Mouse (Mus musculus) hindlimb bud, embryonic 11.5 days (tissue): Measurements from ENCODE around the gene Nolc1.
A peak's percentile ranks its signal among the peaks of the same experiment; 100 is the strongest.

Experiments
- DNase-seq: peaks from one replicate; pipeline ENCODE4 v3.0.0-alpha.2; 2012; ENCODE audit warnings: low read depth, low spot score; ENCODE audit errors: extremely low spot score

Nolc1 gene

DNA sequence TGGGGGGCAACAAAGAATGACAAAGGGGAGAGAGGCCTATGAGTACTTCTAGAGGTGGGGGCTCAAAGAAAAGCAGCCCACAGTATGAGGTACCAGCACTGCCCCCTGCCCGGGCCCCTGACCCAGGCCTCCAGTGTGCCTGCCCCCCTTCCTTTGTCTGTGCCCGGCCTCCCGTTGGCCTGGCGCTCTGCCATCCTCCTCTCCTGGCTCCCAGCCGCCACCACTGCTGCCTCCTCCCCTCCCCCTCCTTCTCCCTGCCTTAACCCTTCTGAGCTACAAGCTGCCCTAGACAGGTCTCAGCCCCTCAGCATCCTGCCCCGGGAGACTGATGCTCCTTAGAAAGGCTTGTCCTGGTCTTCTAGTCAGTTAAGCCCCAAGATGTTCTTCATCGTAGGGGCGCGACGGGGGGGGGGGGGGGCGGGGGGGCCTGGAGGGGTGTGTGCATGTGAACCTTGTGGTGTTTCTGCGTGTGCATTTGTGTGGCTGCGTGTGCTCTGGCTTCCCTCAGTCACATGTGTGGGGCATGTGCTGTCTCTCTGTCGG lies 33.7 kb upstream of the Nolc1 start:
- no peak for DNase-seq

DNA sequence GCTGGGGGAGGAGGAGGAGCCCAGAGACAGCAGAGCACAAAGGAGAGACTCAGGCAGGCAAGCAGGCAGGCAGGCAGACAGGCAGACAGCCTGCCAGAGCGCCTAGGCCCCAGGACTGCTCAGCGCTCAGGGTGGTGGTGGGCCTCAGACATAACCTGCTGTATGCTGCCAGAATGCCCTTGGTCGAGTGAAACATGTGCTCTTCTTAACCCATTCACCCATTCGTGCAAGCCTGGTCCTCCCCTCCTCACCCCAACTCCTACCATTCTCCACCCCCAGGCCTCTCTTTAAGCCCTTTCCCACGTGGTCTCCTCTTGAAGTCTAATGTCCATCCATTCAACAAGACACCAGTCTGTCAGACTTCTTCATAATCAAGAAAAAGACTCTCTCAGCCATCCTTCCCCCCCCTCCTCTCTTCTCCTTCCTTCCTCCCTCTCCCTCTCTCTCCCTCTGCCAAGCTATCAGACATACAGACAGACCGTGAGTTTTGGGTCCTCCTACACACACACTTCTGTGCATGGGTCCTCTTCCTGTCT lies 33.1 kb upstream of the Nolc1 start:
- DNase-seq, result no peak

DNA sequence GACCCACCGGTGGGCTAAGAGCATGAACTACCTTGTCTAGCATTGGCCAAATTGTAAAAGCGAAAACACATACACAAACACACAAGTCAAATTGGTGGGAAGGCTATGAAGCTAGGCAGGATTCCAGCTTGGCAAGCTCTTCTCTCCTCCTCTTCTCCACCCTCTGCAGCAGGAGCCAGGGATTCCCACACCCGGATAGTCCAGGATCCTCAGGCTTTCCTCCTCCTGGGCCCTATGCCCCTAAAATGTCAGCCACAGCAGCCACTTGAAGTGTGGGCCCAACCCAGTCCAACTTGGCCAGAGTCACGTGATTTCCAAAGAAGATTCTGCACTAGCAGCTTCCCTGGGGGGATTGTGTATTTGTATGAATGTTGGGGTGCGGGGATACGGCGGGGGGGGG lies 32.3 kb upstream of the Nolc1 start:
- no peak for DNase-seq

- no peak for DNase-seq
Measured at GRCm38 (mm10) chr19:46044271-46044992, 31.2 kb upstream of the Nolc1 start, which contains the start of gene Pprc1. Pprc1 (plus strand) TSS chr19:46044886.

- no peak for DNase-seq
Measured at GRCm38 (mm10) chr19:46044993-46045695, 30.5 kb upstream of the Nolc1 start, which contains the start of gene Ldb1. Ldb1 (minus strand) TSS chr19:46045214.

DNA sequence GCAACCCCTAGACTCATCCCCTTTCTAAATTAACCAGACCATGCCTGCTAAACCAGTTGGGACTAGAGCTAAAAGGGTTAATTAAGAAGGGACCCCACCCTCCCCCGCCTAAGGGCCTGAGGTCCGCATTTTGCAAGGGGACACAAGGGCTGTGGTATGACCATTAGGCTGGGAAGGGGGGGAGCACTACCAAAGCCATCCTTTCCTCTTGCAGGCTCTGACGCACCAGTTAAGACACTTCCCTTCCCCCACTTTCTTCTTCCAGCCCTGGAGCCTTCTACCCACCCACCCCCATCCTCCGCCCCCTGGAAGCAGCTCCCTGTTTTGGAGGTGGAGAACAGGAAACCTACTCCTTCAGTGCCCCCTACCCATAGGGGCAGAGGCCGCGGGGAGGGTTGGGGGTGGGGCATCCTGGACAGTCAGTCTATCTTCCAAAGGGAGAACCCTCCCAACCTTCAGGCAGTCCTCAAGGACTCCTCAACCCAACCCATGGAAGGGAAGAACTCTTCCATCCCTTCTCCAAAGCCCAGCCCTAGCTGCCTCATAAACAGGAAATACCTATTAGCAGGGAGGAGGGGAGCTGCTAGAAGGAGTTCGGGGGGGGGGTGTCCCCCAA lies 29.9 kb upstream of the Nolc1 start:
- no peak for DNase-seq

DNA sequence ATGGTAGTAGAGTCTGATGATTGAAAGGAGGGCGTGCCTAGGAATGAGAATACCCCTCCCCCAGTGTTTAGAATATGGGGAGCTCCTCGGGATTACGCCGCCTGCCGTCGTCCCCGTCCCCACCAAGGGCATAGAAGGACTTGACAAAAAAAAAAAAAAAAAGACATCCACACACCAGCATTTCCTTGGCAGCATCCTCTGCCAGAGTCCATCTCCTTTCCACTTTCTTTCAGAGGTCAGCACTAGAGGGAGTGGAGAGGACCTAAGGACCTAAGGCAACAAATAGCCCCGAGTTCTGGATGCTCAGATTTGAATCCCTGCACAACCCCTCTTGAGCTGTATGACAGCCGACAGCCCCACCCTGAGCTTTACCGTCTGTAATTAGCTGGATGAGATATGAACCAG lies 29.0 kb upstream of the Nolc1 start:
- no peak for DNase-seq

- DNase-seq, result no peak
Measured at GRCm38 (mm10) chr19:46047426-46047825, 28.2 kb upstream of the Nolc1 start.

DNA sequence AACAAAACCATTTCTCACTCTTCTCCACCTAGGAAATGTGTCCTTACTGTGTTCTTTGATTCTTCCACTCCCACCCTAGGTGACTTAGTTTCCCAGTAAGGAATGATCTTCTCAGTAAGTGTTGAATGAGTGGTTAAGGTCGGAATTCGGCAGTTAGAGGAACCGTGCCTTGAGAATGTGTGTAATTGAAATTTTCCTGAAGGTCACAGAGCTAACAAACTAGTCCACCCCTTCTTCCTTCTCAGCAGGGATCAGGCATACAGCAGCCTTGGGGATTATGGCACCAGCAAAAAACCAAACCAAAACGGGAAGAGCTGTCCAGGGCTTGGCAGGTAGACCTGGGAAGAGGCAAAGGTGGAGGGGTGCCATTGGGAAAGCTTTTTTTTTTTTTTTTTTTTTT lies 26.5 kb upstream of the Nolc1 start:
- no peak for DNase-seq

GRCm38 (mm10) chr19:46050462-46050861 lies 25.2 kb upstream of the Nolc1 start:
- no peak for DNase-seq

GRCm38 (mm10) chr19:46055752-46056387 lies 19.8 kb upstream of the Nolc1 start:
- no peak for DNase-seq

- peak; percentile 96 for DNase-seq
Measured at GRCm38 (mm10) chr19:46056388-46056946, 19.2 kb upstream of the Nolc1 start.

DNA sequence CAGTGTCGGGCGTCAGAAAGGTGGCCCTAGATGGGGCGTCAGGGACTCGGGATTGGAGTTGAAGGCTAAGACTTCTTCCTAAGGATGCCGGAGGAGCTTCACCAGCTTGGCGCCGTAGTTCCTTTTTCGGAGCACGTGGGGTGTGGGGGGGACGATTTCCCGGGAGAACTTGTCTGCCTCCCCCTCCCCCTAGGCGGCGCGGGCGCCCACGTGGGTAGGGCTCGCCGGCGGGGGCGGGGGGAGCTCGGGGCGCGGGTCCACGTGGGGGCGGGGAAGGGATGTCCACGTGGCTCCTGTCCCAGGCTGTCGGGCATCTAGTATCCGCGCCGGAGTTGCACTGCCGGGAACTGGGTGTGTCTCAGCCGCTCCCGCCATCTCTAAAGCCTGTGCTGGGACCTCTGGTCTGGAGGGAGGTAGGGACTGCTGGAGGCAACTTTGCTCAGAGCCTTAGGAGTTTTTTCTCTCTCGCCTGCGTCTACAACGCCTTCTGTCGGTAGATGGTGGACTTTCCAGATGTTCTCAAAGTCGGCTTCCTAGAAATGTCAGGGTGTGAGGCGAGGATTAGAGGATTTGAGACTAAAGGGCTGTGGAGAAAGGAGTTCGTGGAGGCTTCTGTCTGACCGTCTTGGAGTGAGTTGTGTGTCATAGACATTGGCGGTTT lies 18.6 kb upstream of the Nolc1 start:
- no peak for DNase-seq

DNA sequence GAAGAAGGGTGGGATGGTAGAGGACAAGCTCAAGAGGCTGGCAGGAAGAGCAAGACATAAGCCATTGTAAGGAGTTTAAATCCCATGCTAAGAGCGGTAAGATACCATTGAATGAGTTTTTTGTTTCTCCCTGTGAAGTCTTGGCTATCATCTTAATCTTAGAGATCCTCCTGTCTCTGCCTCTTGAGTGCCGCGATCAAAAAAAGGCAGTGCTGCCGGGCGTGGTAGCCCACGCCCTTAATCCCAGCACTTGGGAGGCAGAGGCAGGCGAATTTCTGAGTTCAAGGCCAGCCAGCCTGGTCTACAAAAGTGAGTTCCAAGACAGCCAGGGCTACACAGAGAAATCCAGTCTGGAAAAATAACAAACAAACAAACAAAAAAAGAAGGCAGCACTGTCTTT lies 17.2 kb upstream of the Nolc1 start:
- no peak for DNase-seq

GRCm38 (mm10) chr19:46060845-46061244 lies 14.8 kb upstream of the Nolc1 start:
- DNase-seq, result no peak

- no peak for DNase-seq
Measured at GRCm38 (mm10) chr19:46068054-46068453, 7.6 kb upstream of the Nolc1 start.

DNA sequence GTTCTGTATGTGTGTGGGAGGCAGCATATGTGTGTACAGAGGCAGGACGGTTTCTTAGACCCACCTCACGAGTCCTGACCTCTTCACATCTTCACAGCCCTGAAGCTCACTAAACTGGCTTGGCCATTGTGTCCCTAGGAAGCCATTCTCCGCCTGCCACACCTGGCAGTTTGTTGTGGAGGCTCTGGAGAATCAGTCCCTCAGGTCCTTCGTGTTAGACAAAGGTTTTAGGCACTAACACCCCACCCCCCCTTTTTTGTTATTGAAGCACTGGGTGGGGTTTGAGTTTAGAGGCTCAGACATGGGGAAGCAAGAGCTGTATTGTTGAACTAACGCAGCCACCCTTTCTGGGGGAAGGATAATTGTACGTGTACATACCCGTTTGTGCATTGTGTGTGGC lies 2.4 kb upstream of the Nolc1 start:
- no peak for DNase-seq

DNA sequence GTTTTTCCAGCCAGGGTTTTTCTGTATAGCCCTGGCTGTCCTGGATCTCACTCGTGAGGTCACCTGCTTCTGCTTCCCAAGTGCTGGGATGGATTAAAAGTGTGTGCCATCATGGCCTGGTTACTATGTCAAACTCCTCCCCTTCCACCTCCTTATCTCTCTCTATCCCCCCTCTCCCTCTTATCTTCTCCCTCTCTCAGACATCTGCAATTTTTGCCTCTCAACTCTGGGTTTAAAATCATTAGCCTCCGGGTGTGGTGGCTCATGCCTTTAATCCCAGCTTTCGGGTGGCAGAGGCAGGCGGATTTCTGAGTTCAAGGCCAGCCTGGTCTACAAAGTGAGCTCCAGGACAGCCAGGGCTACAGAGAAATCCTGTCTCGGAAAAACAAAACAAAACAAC lies 1.4 kb upstream of the Nolc1 start:
- no peak for DNase-seq

GRCm38 (mm10) chr19:46078535-46078934 lies 2.9 kb downstream of the Nolc1 start:
- DNase-seq, result no peak

DNA sequence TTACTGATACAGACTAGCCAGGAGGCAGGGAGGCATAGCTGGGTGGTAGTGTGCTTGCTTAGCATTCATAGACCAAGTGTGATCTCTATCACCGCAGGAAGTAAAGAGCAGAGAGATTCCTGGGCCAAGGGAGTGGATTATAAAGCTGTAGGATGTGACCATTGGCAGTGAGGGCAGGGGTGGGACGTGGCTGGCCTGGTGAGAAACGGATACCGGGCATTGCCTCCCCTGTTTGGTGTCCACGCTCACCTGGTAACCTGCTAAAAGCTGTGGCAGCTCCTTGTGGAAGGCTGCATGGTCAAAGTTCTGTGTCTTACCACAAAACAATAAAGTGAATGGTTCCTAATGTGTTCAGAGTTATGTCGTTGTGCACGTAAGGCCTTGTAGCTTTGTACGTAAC lies 9.5 kb downstream of the Nolc1 start:
- no peak for DNase-seq
